Mouse (Mus musculus) limb, embryonic 10.5 days (tissue): Measurements from ENCODE around the gene Ints7. TPM values are rescaled to one million over a fixed set of nuclear protein-coding genes. Genes with fewer than 3 reads are reported as not detected.

Source experiments
- DNase-seq: peaks from one replicate; pipeline ENCODE4 v3.0.0-alpha.2; 2017; ENCODE audit warnings: low spot score
- H3K27ac ChIP-seq: fragments of 300-500 bp; sonication (generic); 2 replicates; pipeline ENCODE4 v1.5.1; 2016; ENCODE audit warnings: mild to moderate bottlenecking
- H3K27me3 ChIP-seq: fragments of 300-500 bp; sonication (generic); 2 replicates; pipeline ENCODE4 v1.6.1; 2016; ENCODE audit warnings: low read depth, mild to moderate bottlenecking; ENCODE audit not compliant: poor library complexity, severe bottlenecking
- H3K36me3 ChIP-seq: fragments of 300-500 bp; sonication (generic); 2 replicates; pipeline ENCODE4 v1.6.1; 2016; ENCODE audit warnings: mild to moderate bottlenecking, moderate library complexity
- H3K4me1 ChIP-seq: fragments of 300-500 bp; sonication (generic); 2 replicates; pipeline ENCODE4 v1.6.1; 2016
- H3K4me3 ChIP-seq: fragments of 300-500 bp; sonication (generic); 2 replicates; pipeline ENCODE4 v1.5.1; 2016; ENCODE audit warnings: mild to moderate bottlenecking, moderate library complexity
- H3K9me3 ChIP-seq: fragments of 300-500 bp; sonication (generic); replicated peaks from 2 replicates; pipeline ENCODE4 v1.6.1; 2016; ENCODE audit warnings: mild to moderate bottlenecking
- WGBS: fragments of 180-500 bp; shearing (Covaris S2); methylation state at CpG from one replicate; pipeline ENCODE4 v1.1.7; 2016; 5-methylcytosine and 5-hydroxymethylcytosine counted together
- polyA plus RNA-seq: library from polyadenylated mRNA; unstranded; fragments of >200 nt; fragmentation: Nextera tagmentation; extraction: Ambion mirVana; gene quantifications from 2 replicates; pipeline ENCODE4 v1.2.1, GENCODE M21; 2016

The Ints7 gene
- polyA plus RNA-seq, 1 experiment from 2014 or later = 85.3 TPM

- WGBS = 93% methylated on average over 12 of the region's 12 CpGs
- H3K36me3 ChIP-seq = peaks cover 95% of the 10 kb centered on the region
Observed at GRCm38 (mm10) chr1:191592016-191592720, 16.7 kb downstream of the Ints7 start.

GRCm38 (mm10) chr1:191596076-191596475, 20.6 kb downstream of the Ints7 start:
- no peak for DNase-seq
- Histone ChIP-seq H3K27me3 (no peaks in the 10 kb centered on the region), H3K36me3 (peaks cover 93% of the 10 kb centered on the region), H3K9me3 (no peaks in the 10 kb centered on the region), H3K27ac (no peak overlapping the region), H3K4me1 (no peaks in the 10 kb centered on the region), H3K4me3 (no peak overlapping the region)
- WGBS = 96% methylated on average over 8 of the region's 8 CpGs

More at GRCm38 (mm10) chr1:191592016-191592720, 16.7 kb downstream of the Ints7 start:
- H3K27me3 ChIP-seq = no peaks in the 10 kb centered on the region
- no peak for DNase-seq
- no peaks in the 10 kb centered on the region for H3K4me1 ChIP-seq
- H3K9me3 ChIP-seq = no peaks in the 10 kb centered on the region
- no peak overlapping the region for H3K27ac ChIP-seq
- no peak overlapping the region for H3K4me3 ChIP-seq

GRCm38 (mm10) chr1:191599210-191599609, 23.8 kb downstream of the Ints7 start:
- no peaks in the 10 kb centered on the region for H3K9me3 ChIP-seq
- 89% methylated on average over 5 of the region's 5 CpGs for WGBS
- no peak for DNase-seq
- H3K36me3 ChIP-seq = peaks cover 91% of the 10 kb centered on the region
- no peaks in the 10 kb centered on the region for H3K4me1 ChIP-seq
- H3K27ac ChIP-seq = no peak overlapping the region
- no peaks in the 10 kb centered on the region for H3K27me3 ChIP-seq
- no peak overlapping the region for H3K4me3 ChIP-seq

DNA sequence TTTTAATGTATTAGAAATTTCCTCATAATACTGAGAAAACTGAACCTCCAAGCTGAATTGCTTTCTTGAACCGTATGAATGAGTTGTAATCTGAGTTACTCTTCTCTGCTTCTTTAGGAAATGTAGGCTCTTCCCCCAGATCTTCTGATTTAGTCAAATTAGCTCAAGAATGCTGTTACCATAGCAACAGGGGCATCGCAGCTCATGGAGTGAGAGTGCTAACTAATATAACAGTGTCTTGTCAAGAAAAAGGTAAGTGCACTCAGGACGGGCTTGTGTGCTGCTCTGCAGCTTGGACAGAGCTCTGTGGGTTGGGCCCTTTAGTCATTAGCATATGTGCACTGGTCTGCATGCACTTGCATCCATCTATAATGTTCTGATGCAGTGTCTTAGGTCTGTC, 29.3 kb downstream of the Ints7 start:
- no peak overlapping the region for H3K4me3 ChIP-seq
- whole genome bisulfite sequencing = 86% methylated on average over 3 of the region's 3 CpGs
- DNase-seq = no peak
- no peaks in the 10 kb centered on the region for H3K27me3 ChIP-seq
- peaks cover 96% of the 10 kb centered on the region for H3K36me3 ChIP-seq
- no peak overlapping the region for H3K27ac ChIP-seq
- no peaks in the 10 kb centered on the region for H3K4me1 ChIP-seq
- H3K9me3 ChIP-seq = no peaks in the 10 kb centered on the region

DNA sequence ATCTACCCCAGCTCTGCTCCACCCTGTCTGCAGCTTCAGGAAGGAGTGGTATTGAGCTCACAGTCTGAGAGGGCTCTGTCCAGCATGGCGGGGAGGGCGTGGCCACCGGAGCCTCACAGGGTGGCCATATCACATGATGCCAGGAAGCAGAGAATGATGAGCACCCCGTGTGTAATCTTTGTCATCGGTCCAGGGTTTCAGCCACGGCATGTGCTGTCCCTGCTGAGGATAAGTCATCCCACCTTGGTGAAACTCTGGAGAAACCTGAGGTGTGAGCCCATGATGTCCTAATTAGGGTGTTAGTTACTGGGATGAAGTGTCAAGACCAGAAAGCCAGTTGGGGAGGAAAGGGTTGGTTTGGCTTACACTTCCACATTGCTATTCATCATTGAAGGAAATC, 33.6 kb downstream of the Ints7 start:
- H3K27me3 ChIP-seq = no peaks in the 10 kb centered on the region
- peaks cover 98% of the 10 kb centered on the region for H3K36me3 ChIP-seq
- H3K4me1 ChIP-seq = no peaks in the 10 kb centered on the region
- no peaks in the 10 kb centered on the region for H3K9me3 ChIP-seq
- H3K27ac ChIP-seq = no peak overlapping the region
- DNase-seq = no peak
- 95% methylated on average over 6 of the region's 6 CpGs for WGBS
- no peak overlapping the region for H3K4me3 ChIP-seq

GRCm38 (mm10) chr1:191609578-191609977, 34.1 kb downstream of the Ints7 start:
- H3K4me3 ChIP-seq = no peak overlapping the region
- WGBS = 86% methylated on average over 1 of the region's 1 CpGs
- no peaks in the 10 kb centered on the region for H3K4me1 ChIP-seq
- H3K36me3 ChIP-seq = peaks cover 98% of the 10 kb centered on the region
- H3K27ac ChIP-seq = no peak overlapping the region
- H3K27me3 ChIP-seq = no peaks in the 10 kb centered on the region
- no peak for DNase-seq
- no peaks in the 10 kb centered on the region for H3K9me3 ChIP-seq

DNA sequence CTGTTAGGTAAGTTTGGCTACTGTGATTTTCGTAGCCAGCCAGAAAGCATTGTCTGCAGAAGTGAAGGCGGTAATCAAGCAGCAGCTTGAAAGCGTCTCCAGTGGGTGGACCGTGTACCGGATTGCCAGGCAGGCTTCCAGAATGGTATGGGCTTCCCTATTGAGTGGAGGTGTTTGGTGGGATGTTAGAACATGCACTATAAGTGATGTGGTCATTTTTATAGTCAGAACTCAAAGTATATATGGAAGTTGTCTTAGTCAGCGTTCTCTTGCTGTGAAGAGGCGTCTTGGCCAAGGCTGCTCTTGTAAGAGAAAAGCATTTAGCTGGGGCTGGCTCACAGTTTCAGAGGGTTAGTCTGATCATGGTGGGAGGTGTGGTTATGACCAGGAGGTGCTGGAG, 34.9 kb downstream of the Ints7 start:
- Histone ChIP-seq H3K4me3 (no peak overlapping the region), H3K36me3 (peaks cover 98% of the 10 kb centered on the region), H3K27me3 (no peaks in the 10 kb centered on the region), H3K27ac (no peak overlapping the region), H3K9me3 (no peaks in the 10 kb centered on the region), H3K4me1 (no peaks in the 10 kb centered on the region)
- DNase-seq = no peak
- 96% methylated on average over 7 of the region's 7 CpGs for WGBS

- Histone ChIP-seq H3K4me3 (no peak overlapping the region), H3K27ac (no peak overlapping the region), H3K36me3 (peaks cover 98% of the 10 kb centered on the region), H3K4me1 (no peaks in the 10 kb centered on the region), H3K27me3 (no peaks in the 10 kb centered on the region), H3K9me3 (no peaks in the 10 kb centered on the region)
- no peak for DNase-seq
- WGBS = 88% methylated on average over 9 of the region's 9 CpGs
Observed at GRCm38 (mm10) chr1:191611686-191612085, 36.2 kb downstream of the Ints7 start.

DNA sequence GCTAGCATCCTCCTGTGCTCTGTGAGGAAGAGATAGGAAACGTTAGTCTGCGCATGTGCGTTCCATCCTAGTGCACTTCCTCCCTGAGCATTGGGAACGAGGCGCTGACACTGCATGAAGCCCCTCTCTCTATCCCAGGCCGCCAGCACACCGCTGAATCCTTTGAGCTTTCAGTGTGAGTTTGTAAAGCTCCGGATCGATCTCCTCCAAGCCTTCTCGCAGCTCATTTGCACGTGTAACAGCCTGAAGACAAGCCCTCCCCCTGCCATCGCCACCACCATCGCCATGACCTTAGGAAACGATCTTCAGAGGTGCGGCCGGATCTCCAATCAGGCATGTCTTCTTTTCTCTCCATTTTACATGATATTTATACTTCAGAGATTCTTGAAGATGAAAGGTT, 37.4 kb downstream of the Ints7 start:
- Histone ChIP-seq H3K36me3 (peaks cover 98% of the 10 kb centered on the region), H3K4me3 (no peak overlapping the region), H3K4me1 (no peaks in the 10 kb centered on the region), H3K9me3 (no peaks in the 10 kb centered on the region), H3K27me3 (no peaks in the 10 kb centered on the region), H3K27ac (no peak overlapping the region)
- no peak for DNase-seq
- WGBS = 89% methylated on average over 16 of the region's 16 CpGs

GRCm38 (mm10) chr1:191616245-191616644, 40.8 kb downstream of the Ints7 start:
- peaks cover 100% of the 10 kb centered on the region for H3K36me3 ChIP-seq
- no peak for DNase-seq
- 95% methylated on average over 8 of the region's 8 CpGs for WGBS
- no peak overlapping the region for H3K27ac ChIP-seq
- no peak overlapping the region for H3K4me3 ChIP-seq
- no peaks in the 10 kb centered on the region for H3K4me1 ChIP-seq
- no peaks in the 10 kb centered on the region for H3K27me3 ChIP-seq
- no peaks in the 10 kb centered on the region for H3K9me3 ChIP-seq

GRCm38 (mm10) chr1:191617589-191617988, 42.2 kb downstream of the Ints7 start:
- Histone ChIP-seq H3K4me1 (no peaks in the 10 kb centered on the region), H3K36me3 (peaks cover 99% of the 10 kb centered on the region), H3K27me3 (no peaks in the 10 kb centered on the region), H3K27ac (no peak overlapping the region), H3K9me3 (no peaks in the 10 kb centered on the region), H3K4me3 (no peak overlapping the region)
- no peak for DNase-seq
- WGBS = 95% methylated on average over 3 of the region's 3 CpGs

GRCm38 (mm10) chr1:191618067-191618766, 42.8 kb downstream of the Ints7 start:
- Histone ChIP-seq H3K27me3 (no peaks in the 10 kb centered on the region), H3K27ac (no peak overlapping the region), H3K4me1 (no peaks in the 10 kb centered on the region), H3K9me3 (no peaks in the 10 kb centered on the region), H3K36me3 (peaks cover 99% of the 10 kb centered on the region), H3K4me3 (no peak overlapping the region)
- WGBS = 92% methylated on average over 12 of the region's 12 CpGs
- no peak for DNase-seq

DNA sequence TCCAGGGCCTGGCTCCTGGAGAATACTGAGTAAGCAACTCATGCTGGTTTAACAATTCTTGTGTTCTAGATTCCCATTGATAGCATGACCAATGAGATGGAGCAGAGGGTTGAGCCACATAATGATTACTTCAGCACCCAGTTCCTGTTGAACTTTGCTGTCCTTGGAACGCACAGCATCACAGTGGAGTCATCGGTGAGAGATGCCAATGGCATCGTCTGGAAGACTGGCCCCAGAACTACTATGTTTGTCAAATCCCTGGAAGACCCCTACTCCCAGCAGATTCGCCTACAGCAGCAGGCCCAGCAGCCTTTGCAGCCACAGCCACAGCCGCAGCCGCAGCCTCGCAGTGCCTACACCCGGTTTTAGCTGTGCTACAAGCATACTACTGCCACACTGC, 45.7 kb downstream of the Ints7 start:
- Histone ChIP-seq H3K9me3 (no peaks in the 10 kb centered on the region), H3K27ac (no peak overlapping the region), H3K4me3 (no peak overlapping the region), H3K27me3 (no peaks in the 10 kb centered on the region), H3K36me3 (peaks cover 79% of the 10 kb centered on the region), H3K4me1 (peaks cover 19% of the 10 kb centered on the region)
- WGBS = 95% methylated on average over 8 of the region's 8 CpGs
- no peak for DNase-seq
